Mouse (Mus musculus) embryonic fibroblast, embryonic 13.5 days (primary cell): ENCODE measurements around the gene Dgkh.

Experiments
- CTCF ChIP-seq: IDR thresholded peaks from 2 replicates; pipeline ENCODE4 v1.5.1; 2011; ENCODE audit warnings: mild to moderate bottlenecking, control low read depth, low read length, moderate library complexity, borderline replicate concordance; ENCODE audit not compliant: insufficient read depth
- POLR2A ChIP-seq: IDR thresholded peaks from 2 replicates; pipeline ENCODE4 v1.6.1; 2011; ENCODE audit warnings: low read depth, mild to moderate bottlenecking, control low read depth, low read length, moderate library complexity

- TF ChIP-seq CTCF = no peak
- no peak for TF ChIP-seq POLR2A
These were observed 58.0 kb downstream of the Dgkh start for GRCm38 (mm10) chr14:78674606-78675005.
